Mouse (Mus musculus) spleen, adult 18-20 months (tissue): Measurements from ENCODE around the gene Gldn.

Experiments used
- DNase-seq, 2 experiments: peaks; one replicate each; pipeline ENCODE4 v3.0.0; 2022; ENCODE audit warnings: mixed read lengths in 2 of 2

The Gldn gene

GRCm38 (mm10) chr9:54286331-54286987 is at the start of gene Gldn:
Gene Gldn, plus strand, starts transcription at chr9:54286486.
- DNase-seq = no peak

GRCm38 (mm10) chr9:54244869-54245665 is 41.2 kb upstream of the Gldn start:
- DNase-seq = no peak

DNA sequence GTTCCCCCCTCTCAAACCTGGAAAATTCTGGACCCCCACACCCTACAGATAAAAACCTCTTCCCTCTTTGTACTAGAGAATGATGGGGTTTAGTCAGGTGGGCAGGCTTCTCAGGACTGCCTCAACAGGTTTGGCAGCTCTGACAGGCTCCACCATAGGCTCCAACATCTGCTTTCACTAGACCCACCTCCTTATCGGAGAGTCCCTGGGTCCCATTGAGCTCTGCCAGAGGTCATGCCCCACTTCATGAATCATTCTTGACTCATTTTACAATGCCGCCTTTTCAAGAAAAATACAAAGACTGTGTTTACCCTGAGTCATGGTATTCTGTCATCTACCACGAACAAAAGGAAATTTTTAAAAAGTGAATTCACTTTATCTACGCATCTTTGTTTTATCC is 21.5 kb upstream of the Gldn start:
- no peak for DNase-seq

DNA sequence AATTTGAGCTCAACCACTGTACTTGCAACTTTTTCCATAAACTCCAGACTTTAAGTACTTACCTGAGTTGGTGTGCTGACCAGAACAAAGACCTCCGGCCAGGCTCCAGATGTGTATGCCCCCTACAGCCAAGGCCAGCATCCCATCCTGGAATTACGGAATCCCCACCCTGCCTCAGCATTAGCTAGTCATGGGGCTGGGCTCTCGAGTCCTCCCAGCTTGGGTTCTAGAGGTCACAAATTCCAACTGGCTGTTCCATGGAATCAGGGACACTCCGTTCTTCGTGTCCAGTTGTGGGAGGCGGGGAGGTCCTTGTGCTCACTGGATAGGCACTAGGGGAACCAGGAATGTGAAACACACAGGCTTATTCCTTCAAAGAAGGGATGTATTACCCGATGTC is 18.3 kb upstream of the Gldn start, which contains the start of gene Cyp19a1:
TSS of gene Cyp19a1 (minus strand) at position 101 of the 400 bp plus-strand sequence.
- DNase-seq = no peak

GRCm38 (mm10) chr9:54269987-54270386 is 16.3 kb upstream of the Gldn start:
- DNase-seq = no peak

- DNase-seq = no peak
Measured at GRCm38 (mm10) chr9:54270889-54271288, 15.4 kb upstream of the Gldn start.

DNA sequence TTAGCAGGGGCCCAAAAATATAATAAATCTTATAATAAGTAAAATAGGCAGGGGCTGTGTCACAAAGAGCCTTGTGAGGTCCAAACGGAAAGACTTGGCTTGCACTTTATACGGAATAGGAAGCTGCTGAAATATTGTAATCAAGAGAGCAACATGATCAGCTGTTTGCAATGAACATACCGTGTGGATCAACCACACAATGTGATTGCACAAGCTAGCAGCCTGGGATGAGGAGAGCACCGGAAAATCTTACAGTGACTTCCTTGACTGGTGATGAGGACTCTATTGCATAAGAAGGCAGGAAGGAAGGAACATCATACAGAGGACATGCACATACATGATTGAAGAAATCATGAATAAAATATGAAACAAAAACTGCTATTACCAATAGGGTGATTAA is 11.0 kb upstream of the Gldn start:
- DNase-seq = no peak

GRCm38 (mm10) chr9:54279046-54279589 is 7.2 kb upstream of the Gldn start:
- no peak for DNase-seq

DNA sequence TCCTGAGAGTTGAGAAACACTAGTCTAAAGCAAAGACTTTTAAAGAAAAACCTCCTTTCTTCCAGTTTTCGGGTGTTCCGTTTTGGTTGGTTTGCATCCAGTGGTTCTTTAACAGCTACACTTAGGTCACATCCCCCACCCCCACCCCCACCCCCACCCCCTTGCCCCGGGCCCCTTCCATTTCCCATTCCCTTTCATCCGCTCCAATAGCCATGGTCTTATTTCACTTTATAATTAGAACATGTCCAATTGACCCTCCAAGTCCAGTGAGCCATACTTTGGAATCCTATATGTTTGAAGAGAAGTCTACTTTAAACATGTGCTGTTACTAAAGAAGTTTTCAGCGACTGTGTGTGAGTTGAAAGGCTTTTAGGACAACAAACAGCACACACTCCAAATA is 1.5 kb downstream of the Gldn start:
- no peak for DNase-seq

- no peak for DNase-seq
Measured at GRCm38 (mm10) chr9:54299389-54299788, 13.1 kb downstream of the Gldn start.

- no peak for DNase-seq
Measured at GRCm38 (mm10) chr9:54299792-54300191, 13.5 kb downstream of the Gldn start.

- no peak for DNase-seq
Measured at GRCm38 (mm10) chr9:54301255-54301654, 15.0 kb downstream of the Gldn start.

- DNase-seq = no peak
Measured at GRCm38 (mm10) chr9:54308209-54308608, 21.9 kb downstream of the Gldn start.

GRCm38 (mm10) chr9:54308751-54309358 is 22.6 kb downstream of the Gldn start:
- no peak for DNase-seq

- no peak for DNase-seq
Measured at GRCm38 (mm10) chr9:54316363-54316762, 30.1 kb downstream of the Gldn start.

- DNase-seq = no peak
Measured at GRCm38 (mm10) chr9:54323456-54323855, 37.2 kb downstream of the Gldn start.

DNA sequence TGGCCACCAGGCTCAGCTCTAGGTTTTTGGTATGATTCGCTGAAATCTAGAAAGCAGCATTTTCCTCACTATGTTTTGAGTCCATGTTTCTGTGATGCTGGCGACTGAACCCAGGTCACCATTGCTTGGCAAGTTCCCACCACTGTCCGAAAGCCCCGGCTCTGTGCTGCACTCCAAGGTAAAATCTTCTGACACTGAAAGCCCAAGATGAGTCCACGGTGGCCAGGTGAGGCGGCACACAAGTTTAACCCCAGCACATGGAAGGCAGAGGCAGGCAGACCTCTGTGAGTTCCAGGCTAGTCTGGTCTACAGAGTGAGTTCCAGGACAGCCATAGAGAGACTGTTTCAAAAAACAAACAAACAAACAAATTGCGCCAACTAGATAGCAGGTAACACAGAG is 42.9 kb downstream of the Gldn start:
- DNase-seq = no peak

DNA sequence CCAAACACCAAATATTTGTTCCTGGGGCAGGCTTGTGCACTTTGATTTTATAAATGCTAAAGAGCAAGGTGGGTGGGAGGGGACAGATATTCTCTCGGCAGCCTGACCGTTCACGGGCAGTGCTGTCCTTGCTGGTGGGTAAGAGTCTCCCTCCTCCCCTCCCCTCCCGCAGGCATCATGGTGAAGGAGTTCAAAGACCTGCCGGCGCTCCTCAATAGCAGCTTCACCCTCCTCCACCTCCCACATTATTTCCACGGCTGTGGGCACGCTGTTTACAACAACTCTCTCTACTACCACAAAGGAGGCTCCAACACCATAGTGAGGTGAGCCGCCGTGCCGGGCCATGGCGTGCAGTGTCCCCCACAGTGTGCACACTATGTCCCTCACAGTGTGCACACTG is 49.3 kb downstream of the Gldn start:
- DNase-seq = no peak

DNA sequence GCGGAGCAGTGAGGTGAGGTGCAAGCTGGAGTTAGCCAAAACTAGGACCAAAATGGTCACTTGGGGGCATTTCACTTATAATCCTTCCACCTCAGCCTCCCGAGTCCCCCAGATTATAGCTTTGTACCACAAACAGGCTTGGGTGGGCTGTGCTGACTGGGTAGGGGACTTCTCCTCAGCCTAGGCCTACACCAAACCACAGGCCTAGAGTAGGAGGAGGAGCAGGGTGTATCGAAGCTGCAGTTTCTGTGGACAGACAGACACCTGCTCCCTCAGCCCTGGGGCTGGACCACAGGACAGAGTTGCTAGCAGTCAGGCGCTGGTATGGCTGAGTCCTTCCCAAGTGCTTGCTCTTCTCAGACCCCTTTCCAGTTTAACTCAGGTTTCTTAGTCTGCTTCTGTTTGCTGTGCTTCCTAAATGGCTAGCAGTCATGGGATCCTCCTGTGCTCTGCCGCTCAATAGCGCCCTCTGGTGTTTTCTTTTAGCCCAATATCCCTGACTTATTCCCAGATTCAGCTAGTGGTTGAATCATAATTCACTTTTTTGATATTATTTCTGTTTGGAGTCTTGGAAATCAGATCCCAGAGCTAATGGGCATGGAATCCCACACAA is 50.4 kb downstream of the Gldn start:
- DNase-seq = no peak

DNA sequence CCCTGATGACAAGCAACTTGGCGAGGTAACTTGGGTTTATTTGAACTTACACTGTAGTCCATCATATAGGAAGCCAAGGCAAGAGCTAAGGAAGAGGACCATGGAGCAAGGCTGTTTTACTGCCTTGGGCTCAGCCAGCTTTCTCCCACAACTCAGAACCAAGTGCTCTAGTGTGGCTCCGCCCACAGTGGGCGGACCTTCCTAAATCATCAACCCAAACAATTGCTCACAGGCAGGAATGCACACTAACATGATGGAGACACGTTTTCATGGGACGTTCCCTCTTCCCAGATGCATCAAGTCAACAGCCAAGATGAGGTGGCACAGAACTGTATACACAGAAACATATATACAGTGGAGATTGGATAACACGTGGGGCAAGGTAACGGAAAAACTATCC is 55.7 kb downstream of the Gldn start:
- no peak for DNase-seq

DNA sequence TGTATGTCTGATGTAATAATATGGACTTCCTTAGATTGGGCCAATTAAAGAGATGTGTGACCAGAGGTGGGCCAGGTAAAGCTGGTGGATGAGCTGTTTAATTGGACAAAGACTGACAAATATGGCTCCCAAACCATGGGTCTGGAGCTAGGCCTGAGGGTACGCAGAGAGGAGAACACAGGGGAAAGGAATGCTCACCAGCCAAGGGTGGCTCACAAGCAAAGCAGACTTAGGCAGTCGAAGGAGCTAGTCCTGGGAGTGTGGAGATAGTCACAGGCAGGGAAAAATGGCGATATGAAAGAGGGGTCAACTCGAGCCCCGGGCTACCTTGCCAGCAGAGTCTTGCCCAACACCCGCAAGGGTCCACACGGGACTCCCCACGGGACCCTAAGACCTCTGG is 70.5 kb downstream of the Gldn start:
- no peak for DNase-seq
